Mouse (Mus musculus) ES-E14 (cell line): ENCODE data around the gene Gm13691.

Source experiments
- CHD2 ChIP-seq: IDR thresholded peaks from 2 replicates; pipeline ENCODE4 v1.6.1; 2014; ENCODE audit warnings: mild to moderate bottlenecking, low read depth, low read length, inconsistent platforms
- HCFC1 ChIP-seq: IDR thresholded peaks from 2 replicates; pipeline ENCODE4 v1.6.1; 2012; ENCODE audit warnings: low read length, inconsistent platforms, borderline replicate concordance; ENCODE audit not compliant: insufficient read depth
- MAFK ChIP-seq: IDR thresholded peaks from 2 replicates; pipeline ENCODE4 v1.6.1; 2014; ENCODE audit warnings: mild to moderate bottlenecking, low read depth, low read length, inconsistent platforms; ENCODE audit not compliant: insufficient read depth
- ZC3H11A ChIP-seq: IDR thresholded peaks from 2 replicates; pipeline ENCODE4 v1.6.1; 2012; ENCODE audit warnings: low read depth, mild to moderate bottlenecking, inconsistent platforms, low read length, borderline replicate concordance
- ZNF384 ChIP-seq: IDR thresholded peaks from 2 replicates; pipeline ENCODE4 v1.6.1; 2012; ENCODE audit warnings: low read depth, low read length, inconsistent platforms

DNA sequence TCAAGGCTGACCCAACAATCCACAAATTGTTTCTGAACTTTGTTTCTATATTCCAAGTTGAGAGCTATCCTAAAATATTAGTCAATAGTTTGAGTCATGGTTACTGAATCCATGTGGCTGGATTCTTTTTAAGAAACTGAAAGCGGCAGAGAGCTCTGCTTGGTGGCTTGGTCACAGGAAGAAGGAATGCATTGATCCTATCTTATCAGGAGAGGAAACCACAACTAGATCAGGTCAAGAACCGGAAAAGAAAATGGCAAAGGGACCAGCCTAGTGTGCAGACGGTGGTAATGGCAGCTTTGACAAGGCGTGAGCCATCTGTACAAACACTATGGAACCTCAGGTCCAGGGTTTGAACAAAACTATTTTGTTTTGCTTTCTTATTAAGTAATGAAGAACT is 48.6 kb upstream of the Gm13691 start:
- TF ChIP-seq ZC3H11A (no peak), CHD2 (no peak), MAFK (no peak), HCFC1 (no peak), ZNF384 (no peak)
